Mouse (Mus musculus) cerebellum, adult 2 months (tissue): ENCODE measurements around the gene Trafd1.
"Not testable (repeated sequence)": the region's sequence is repeated elsewhere in the genome, so short reads cannot be mapped to it uniquely, and the experiment has no call there.

Source experiments
- CTCF ChIP-seq: fragments of 200-500 bp; IDR thresholded peaks from 2 replicates; pipeline ENCODE4 v1.5.1; 2011; ENCODE audit warnings: low read depth, mild to moderate bottlenecking, control low read depth, low read length, moderate library complexity, borderline replicate concordance; ENCODE audit not compliant: insufficient read depth
- POLR2A ChIP-seq: fragments of 200-500 bp; IDR thresholded peaks from 2 replicates; pipeline ENCODE4 v1.6.1; 2011; ENCODE audit warnings: low read length, control low read depth, borderline replicate concordance; ENCODE audit not compliant: insufficient read depth

DNA sequence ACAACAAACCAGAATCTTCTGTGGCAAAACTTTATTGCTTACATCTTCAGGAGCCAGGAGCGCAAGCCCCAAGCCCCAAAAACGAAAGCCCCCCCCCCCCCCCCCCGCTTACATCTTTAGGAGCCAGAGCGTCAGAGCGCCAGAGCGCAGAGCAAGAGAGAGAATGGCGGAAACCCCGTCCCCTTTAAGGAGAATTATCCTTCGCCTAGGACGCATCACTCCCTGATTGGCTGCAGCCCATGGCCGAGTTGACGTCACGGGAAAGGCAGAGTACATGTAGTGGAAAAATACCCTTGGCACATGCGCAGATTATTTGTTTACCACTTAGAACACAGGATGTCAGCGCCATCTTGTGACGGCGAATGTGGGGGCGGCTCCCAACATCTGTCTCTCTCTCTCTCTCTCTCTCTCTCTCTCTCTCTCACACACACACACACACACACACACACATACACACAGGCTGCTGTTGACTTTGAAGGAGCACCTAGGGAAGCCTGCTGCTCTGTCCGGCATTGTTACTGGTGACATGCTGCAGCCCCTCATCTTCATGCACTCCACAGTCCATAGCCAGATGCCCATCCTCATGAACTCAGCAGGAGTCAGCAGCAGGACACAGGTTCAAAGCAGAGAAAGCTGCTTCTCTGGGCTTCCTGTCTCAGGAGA is 55.1 kb downstream of the Trafd1 start:
- TF ChIP-seq POLR2A: peak; percentile 21; the same call in 1 of the 2 replicates
- TF ChIP-seq CTCF: not testable (repeated sequence)
